Mouse (Mus musculus): Measurements from ENCODE around the gene Sgo2a. TPM values are rescaled to one million over a fixed set of nuclear protein-coding genes. Genes with fewer than 3 reads are reported as not detected.

Sgo2a gene
- polyA plus RNA-seq, 1 experiment, result 4.3 TPM

DNA sequence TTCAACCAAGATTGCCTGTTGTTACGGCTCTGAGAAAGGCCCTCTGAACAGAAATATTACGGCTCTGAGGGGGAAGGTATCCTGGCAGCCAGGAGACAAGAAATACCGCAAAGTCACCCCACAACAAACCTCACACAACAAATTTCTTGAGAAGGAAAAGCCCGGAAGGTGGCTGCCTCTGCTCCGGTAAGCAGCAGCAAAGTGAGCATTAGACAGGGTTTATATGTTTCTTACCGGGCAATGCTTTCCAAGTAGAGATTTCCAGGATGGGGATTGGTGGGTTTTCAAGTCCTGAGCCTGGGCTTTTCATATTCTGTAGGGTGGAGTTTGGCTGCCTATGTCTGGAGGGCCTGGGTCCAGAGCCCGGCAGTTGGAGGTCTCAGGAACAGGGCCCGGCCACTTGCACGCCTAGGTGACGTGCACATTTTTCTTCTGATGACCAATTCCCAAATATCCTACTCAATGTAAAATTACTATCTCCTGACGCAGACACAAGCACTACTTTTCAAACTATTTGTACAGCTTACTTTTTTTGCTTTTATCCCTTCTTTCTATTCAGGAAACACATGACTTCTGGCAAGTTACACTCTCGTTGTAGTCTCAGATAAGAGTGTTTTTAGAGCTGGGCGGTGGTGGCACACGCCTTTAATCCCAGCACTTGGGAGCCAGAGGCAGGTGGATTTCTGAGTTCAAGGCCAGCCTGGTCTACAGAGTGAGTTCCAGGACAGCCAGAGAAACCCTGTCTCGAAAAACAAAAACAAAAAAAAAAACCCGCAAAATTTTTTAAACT, 42.0 kb upstream of the Sgo2a start:
- Histone ChIP-seq H3ac (ENCODE audit: control insufficient read depth, insufficient read length, low read depth) (no peak overlapping the region), H3K4me3 (ENCODE audit: insufficient read depth, poor library complexity, severe bottlenecking) (no peak overlapping the region), H3K36me3 (ENCODE audit: control insufficient read depth, insufficient read depth) (peaks cover 7% of the 10 kb centered on the region), H3K79me3 (ENCODE audit: low read depth) (no peaks in the 10 kb centered on the region), H3K27me3 (ENCODE audit: control insufficient read depth, insufficient read depth, insufficient read length) (no peaks in the 10 kb centered on the region), H3K79me2 (ENCODE audit: control insufficient read depth, insufficient read depth) (no peaks in the 10 kb centered on the region)
- TF ChIP-seq MYOG (IDR thresholded peaks at IDR 0.05; ENCODE audit: control insufficient read depth, extremely low read depth, insufficient read length) (no peak), FOSL1 (IDR thresholded peaks at IDR 0.05; ENCODE audit: insufficient read depth, low read length, poor library complexity, severe bottlenecking) (no peak)

DNA sequence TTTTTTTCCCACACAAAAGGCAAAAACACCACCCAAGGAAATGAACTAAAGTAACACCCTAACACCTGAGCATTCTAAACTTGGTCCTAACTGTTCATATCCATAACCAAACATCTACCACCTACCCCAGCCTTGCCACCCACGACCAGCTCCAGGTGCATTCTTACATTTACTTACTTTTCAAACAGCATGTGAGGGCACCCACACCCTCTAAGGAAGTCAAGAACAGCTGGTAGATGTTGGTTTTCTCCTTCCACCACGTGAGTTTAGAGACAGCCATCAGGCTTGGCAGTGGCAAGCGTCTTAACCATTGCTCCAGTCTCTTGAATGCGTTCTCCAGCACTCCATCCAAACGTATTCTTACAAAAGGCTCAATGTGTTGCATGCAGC, 41.4 kb upstream of the Sgo2a start:
- TF ChIP-seq MYOD1 (IDR thresholded peaks at IDR 0.05; ENCODE audit: control insufficient read depth, insufficient read length, low read depth), result no peak

GRCm38 (mm10) chr1:57955774-57956173, 40.0 kb upstream of the Sgo2a start:
- Histone ChIP-seq H3ac (ENCODE audit: control insufficient read depth, insufficient read length, low read depth) (no peak overlapping the region), H3K27me3 (ENCODE audit: control insufficient read depth, insufficient read depth, insufficient read length) (no peaks in the 10 kb centered on the region), H3K36me3 (ENCODE audit: control insufficient read depth, insufficient read depth) (peaks cover 8% of the 10 kb centered on the region), H3K79me3 (ENCODE audit: low read depth) (no peaks in the 10 kb centered on the region), H3K79me2 (ENCODE audit: control insufficient read depth, insufficient read depth) (no peaks in the 10 kb centered on the region), H3K4me3 (ENCODE audit: insufficient read depth, poor library complexity, severe bottlenecking) (no peak overlapping the region)
- TF ChIP-seq CEBPB (IDR thresholded peaks at IDR 0.05; ENCODE audit: low read depth) (no peak), MAX (IDR thresholded peaks at IDR 0.05) (no peak), MYOD1 (IDR thresholded peaks at IDR 0.05; ENCODE audit: control insufficient read depth, insufficient read length, low read depth) (no peak), FOSL1 (IDR thresholded peaks at IDR 0.05; ENCODE audit: insufficient read depth, low read length, poor library complexity, severe bottlenecking) (no peak), CTCF (IDR thresholded peaks at IDR 0.05; ENCODE audit: control insufficient read depth, insufficient read depth, insufficient read length) (no peak), USF1 (IDR thresholded peaks at IDR 0.05; ENCODE audit: low read depth) (no peak), MYOG (IDR thresholded peaks at IDR 0.05; ENCODE audit: control insufficient read depth, extremely low read depth, insufficient read length) (no peak)

More for the DNA sequence above, 41.4 kb upstream of the Sgo2a start:
- Histone ChIP-seq H3K4me3 (ENCODE audit: insufficient read depth, poor library complexity, severe bottlenecking) (no peak overlapping the region), H3K36me3 (ENCODE audit: control insufficient read depth, insufficient read depth) (peaks cover 7% of the 10 kb centered on the region), H3K79me2 (ENCODE audit: control insufficient read depth, insufficient read depth) (no peaks in the 10 kb centered on the region), H3K79me3 (ENCODE audit: low read depth) (no peaks in the 10 kb centered on the region), H3ac (ENCODE audit: control insufficient read depth, insufficient read length, low read depth) (no peak overlapping the region), H3K27me3 (ENCODE audit: control insufficient read depth, insufficient read depth, insufficient read length) (no peaks in the 10 kb centered on the region)

DNA sequence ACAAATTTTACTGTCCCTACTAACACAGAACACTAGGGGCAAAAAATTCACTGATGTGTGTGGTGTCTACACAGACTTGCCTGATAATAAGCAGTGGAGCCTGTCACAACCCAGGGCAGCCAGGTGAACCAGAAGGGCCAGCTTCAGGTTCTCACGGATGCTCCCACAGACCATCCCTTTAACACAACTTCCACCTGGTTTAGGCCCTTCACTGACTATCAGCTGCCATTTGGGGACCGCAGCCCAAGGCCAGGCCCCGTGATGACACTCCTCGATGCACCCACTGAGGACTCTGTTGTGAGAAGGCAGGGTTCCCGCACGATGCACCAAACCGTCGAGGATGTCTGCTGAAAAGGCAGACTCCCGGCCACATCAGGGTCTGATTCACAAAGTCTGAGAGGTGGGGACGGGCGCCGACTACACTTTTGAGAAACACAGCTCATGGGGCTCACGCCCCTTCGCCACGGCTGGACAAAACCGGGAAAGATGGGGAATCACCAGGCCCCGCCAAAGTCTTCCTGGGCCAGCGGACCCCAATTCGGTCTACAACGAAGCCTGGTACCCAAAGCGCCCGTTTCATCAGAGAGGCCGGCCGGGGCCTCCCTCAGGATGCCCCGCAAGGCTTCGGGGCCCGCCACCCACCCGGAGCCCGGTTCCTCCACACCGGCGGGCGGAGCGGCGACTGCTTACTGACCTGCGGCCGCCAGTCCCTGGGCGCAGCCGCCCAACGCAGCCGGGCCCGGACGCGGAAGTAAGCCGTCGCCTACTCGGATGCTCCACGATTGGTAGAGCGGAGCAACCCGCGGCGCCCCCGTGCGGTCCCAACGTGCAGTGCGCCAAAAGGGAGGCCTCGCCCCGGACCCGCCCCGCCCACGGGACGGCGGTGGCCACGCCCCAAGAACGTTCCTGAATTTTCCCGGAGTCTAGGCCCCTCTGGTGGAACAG, 26.2 kb upstream of the Sgo2a start:
- TF ChIP-seq FOSL1 (IDR thresholded peaks at IDR 0.05; ENCODE audit: insufficient read depth, low read length, poor library complexity, severe bottlenecking), result no peak
- TF ChIP-seq CTCF (IDR thresholded peaks at IDR 0.05; ENCODE audit: control insufficient read depth, insufficient read depth, insufficient read length), result peak; percentile 94
- H3ac ChIP-seq (ENCODE audit: control insufficient read depth, insufficient read length, low read depth), result peak overlapping the region; percentile 96
- peak overlapping the region; percentile 65 for H3K4me3 ChIP-seq (ENCODE audit: insufficient read depth, poor library complexity, severe bottlenecking)
- H3K27me3 ChIP-seq (ENCODE audit: control insufficient read depth, insufficient read depth, insufficient read length), result no peaks in the 10 kb centered on the region
- H3K79me3 ChIP-seq (ENCODE audit: low read depth), result no peaks in the 10 kb centered on the region
- H3K36me3 ChIP-seq (ENCODE audit: control insufficient read depth, insufficient read depth), result peaks cover 22% of the 10 kb centered on the region
- peaks cover 13% of the 10 kb centered on the region for H3K79me2 ChIP-seq (ENCODE audit: control insufficient read depth, insufficient read depth)

DNA sequence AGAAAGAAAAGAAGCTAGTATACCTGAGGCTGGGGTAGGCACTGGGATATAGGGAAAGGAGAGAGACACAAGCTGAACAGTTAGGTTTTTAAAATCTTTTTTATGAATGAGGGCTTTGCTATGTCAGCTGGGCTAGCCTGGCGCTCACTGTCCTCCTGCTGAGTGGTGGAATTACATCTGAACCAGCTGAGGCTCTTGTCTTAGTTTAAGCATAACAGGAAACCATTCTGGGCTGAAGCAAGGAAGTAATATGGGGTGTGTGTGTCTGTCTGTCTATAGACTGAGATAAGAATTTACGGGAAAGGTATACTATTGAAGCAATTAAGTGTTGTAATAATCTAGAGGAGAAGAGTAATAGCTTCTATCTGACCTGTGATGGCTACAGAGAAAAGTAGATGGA, 24.2 kb upstream of the Sgo2a start:
- H3K4me3 ChIP-seq (ENCODE audit: insufficient read depth, poor library complexity, severe bottlenecking), result no peak overlapping the region
- no peak for TF ChIP-seq USF1 (IDR thresholded peaks at IDR 0.05; ENCODE audit: low read depth)
- no peak for TF ChIP-seq FOSL1 (IDR thresholded peaks at IDR 0.05; ENCODE audit: insufficient read depth, low read length, poor library complexity, severe bottlenecking)
- no peak for TF ChIP-seq CTCF (IDR thresholded peaks at IDR 0.05; ENCODE audit: control insufficient read depth, insufficient read depth, insufficient read length)
- TF ChIP-seq MAX (IDR thresholded peaks at IDR 0.05), result no peak
- no peak for TF ChIP-seq MYOD1 (IDR thresholded peaks at IDR 0.05; ENCODE audit: control insufficient read depth, insufficient read length, low read depth)
- no peak for TF ChIP-seq CEBPB (IDR thresholded peaks at IDR 0.05; ENCODE audit: low read depth)
- no peak for TF ChIP-seq MYOG (IDR thresholded peaks at IDR 0.05; ENCODE audit: control insufficient read depth, extremely low read depth, insufficient read length)
- H3K79me2 ChIP-seq (ENCODE audit: control insufficient read depth, insufficient read depth), result peaks cover 13% of the 10 kb centered on the region
- H3K79me3 ChIP-seq (ENCODE audit: low read depth), result no peaks in the 10 kb centered on the region
- H3K36me3 ChIP-seq (ENCODE audit: control insufficient read depth, insufficient read depth), result peaks cover 6% of the 10 kb centered on the region
- no peak overlapping the region for H3ac ChIP-seq (ENCODE audit: control insufficient read depth, insufficient read length, low read depth)
- no peaks in the 10 kb centered on the region for H3K27me3 ChIP-seq (ENCODE audit: control insufficient read depth, insufficient read depth, insufficient read length)

GRCm38 (mm10) chr1:57976860-57977259, 18.9 kb upstream of the Sgo2a start:
- Histone ChIP-seq H3K27me3 (ENCODE audit: control insufficient read depth, insufficient read depth, insufficient read length) (no peaks in the 10 kb centered on the region), H3ac (ENCODE audit: control insufficient read depth, insufficient read length, low read depth) (no peak overlapping the region), H3K36me3 (ENCODE audit: control insufficient read depth, insufficient read depth) (no peaks in the 10 kb centered on the region), H3K4me3 (ENCODE audit: insufficient read depth, poor library complexity, severe bottlenecking) (no peak overlapping the region), H3K79me2 (ENCODE audit: control insufficient read depth, insufficient read depth) (no peaks in the 10 kb centered on the region), H3K79me3 (ENCODE audit: low read depth) (no peaks in the 10 kb centered on the region)
- TF ChIP-seq FOSL1 (IDR thresholded peaks at IDR 0.05; ENCODE audit: insufficient read depth, low read length, poor library complexity, severe bottlenecking) (no peak), CEBPB (IDR thresholded peaks at IDR 0.05; ENCODE audit: low read depth) (no peak), MYOG (IDR thresholded peaks at IDR 0.05; ENCODE audit: control insufficient read depth, extremely low read depth, insufficient read length) (no peak), MYOD1 (IDR thresholded peaks at IDR 0.05; ENCODE audit: control insufficient read depth, insufficient read length, low read depth) (no peak), USF1 (IDR thresholded peaks at IDR 0.05; ENCODE audit: low read depth) (no peak), CTCF (IDR thresholded peaks at IDR 0.05; ENCODE audit: control insufficient read depth, insufficient read depth, insufficient read length) (no peak), MAX (IDR thresholded peaks at IDR 0.05) (no peak)

Data from C2C12 (cell line).